Mouse (Mus musculus) stomach, postnatal 0 days (tissue): Measurements from ENCODE around the gene Zic4.

Experiments used
- CTCF ChIP-seq: IDR thresholded peaks from 2 replicates; pipeline ENCODE4 v1.5.1; 2016; ENCODE audit warnings: antibody characterized with exemption, low read depth, mild to moderate bottlenecking, moderate library complexity
- EP300 ChIP-seq: optimal IDR thresholded peaks from 2 replicates; pipeline ENCODE3; 2016; ENCODE audit warnings: antibody characterized with exemption

DNA sequence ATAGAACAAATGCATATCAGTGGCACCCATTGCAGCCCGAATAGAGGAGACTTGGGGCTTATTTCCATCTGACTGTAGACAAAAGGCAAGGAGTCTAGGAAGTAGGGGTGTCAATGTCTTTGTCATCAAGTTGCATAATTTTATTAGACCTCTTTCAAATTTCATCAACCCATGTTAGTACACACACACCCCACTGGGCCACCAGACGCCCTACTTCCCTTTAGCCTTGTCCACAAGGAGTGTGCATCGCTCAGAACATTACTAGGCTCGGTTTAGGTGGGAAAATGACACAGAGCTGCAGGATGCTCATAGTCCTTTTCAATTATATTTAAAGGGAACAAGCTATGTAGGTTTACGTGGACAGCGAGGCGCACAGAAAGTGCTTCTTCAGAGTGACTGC, 37.8 kb downstream of the Zic4 start:
- no peak for TF ChIP-seq CTCF
- TF ChIP-seq EP300 = no peak
